Mouse (Mus musculus): ENCODE data around the gene Gen1. TPM values are rescaled to one million over a fixed set of nuclear protein-coding genes. Genes with fewer than 3 reads are reported as not detected.

Gen1 gene
- polyA plus RNA-seq, 1 experiment = 1.1 TPM

- Histone ChIP-seq H3K27me3 (ENCODE audit: control insufficient read depth) (no peaks in the 10 kb centered on the region), H3K4me3 (replicated peaks) (no peak overlapping the region), H3K9me3 (ENCODE audit: control insufficient read depth, low read length) (no peaks in the 10 kb centered on the region), H3K36me3 (ENCODE audit: control insufficient read depth) (no peaks in the 10 kb centered on the region), H3K4me1 (ENCODE audit: control insufficient read depth) (no peaks in the 10 kb centered on the region)
- TF ChIP-seq GATA1 (IDR thresholded peaks at IDR 0.05; ENCODE audit: low read length) (no peak), TAL1 (IDR thresholded peaks at IDR 0.05; ENCODE audit: low read length) (no peak)
Measured at GRCm38 (mm10) chr12:11226529-11227268, 38.9 kb downstream of the Gen1 start.

GRCm38 (mm10) chr12:11226123-11226522 lies 39.5 kb downstream of the Gen1 start:
- Histone ChIP-seq H3K9me3 (ENCODE audit: control insufficient read depth, low read length) (no peaks in the 10 kb centered on the region), H3K27me3 (ENCODE audit: control insufficient read depth) (no peaks in the 10 kb centered on the region), H3K36me3 (ENCODE audit: control insufficient read depth) (no peaks in the 10 kb centered on the region), H3K4me3 (replicated peaks) (no peak overlapping the region), H3K4me1 (ENCODE audit: control insufficient read depth) (no peaks in the 10 kb centered on the region)
- TF ChIP-seq TAL1 (IDR thresholded peaks at IDR 0.05; ENCODE audit: low read length) (no peak), GATA1 (IDR thresholded peaks at IDR 0.05; ENCODE audit: low read length) (no peak)

DNA sequence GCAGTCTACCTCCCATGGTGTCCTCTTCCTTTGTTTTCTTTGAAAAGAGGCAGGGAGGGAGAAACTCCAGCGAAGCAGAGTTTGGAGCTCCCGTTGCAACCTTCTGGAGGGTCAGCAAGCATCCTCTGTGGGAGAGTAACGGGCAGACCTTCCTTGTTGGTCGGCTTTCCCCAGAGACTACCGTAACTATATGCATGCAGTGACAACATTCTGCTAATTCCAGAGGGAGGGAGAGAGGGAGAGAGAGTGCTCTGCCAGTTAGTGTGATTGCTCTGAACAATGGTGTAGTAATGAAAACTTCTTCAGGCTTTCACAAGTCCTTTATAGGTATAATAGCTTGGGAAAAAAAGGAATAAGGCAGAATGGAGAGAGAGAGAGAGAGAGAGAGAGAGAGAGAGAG lies 40.9 kb downstream of the Gen1 start:
- Histone ChIP-seq H3K27me3 (ENCODE audit: control insufficient read depth) (no peaks in the 10 kb centered on the region), H3K9me3 (ENCODE audit: control insufficient read depth, low read length) (no peaks in the 10 kb centered on the region), H3K36me3 (ENCODE audit: control insufficient read depth) (no peaks in the 10 kb centered on the region), H3K4me3 (replicated peaks) (no peak overlapping the region), H3K4me1 (ENCODE audit: control insufficient read depth) (no peaks in the 10 kb centered on the region)
- no peak for TF ChIP-seq GATA1 (IDR thresholded peaks at IDR 0.05; ENCODE audit: low read length)

DNA sequence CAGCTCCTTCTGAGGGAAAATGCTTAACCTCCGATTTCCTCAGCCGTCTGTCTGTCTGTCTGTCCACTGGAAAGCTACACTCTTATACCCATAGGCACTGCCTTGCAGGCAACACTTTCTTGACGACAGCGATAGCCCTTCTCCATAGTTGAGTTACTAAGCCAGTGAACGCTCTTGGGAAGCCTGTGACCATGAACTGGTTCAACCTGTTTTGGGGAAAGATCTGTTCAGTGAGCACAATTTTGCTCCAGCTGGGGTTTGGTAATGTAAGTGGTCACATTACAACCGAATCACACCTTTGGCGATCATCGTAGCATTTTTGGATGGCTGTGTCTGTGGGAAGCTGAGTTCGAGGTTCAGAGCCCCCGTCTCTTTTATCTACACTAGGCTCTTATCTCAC lies 42.5 kb downstream of the Gen1 start:
- no peaks in the 10 kb centered on the region for H3K9me3 ChIP-seq (ENCODE audit: control insufficient read depth, low read length)
- TF ChIP-seq TAL1 (IDR thresholded peaks at IDR 0.05; ENCODE audit: low read length) (no peak), GATA1 (IDR thresholded peaks at IDR 0.05; ENCODE audit: low read length) (no peak)
- no peaks in the 10 kb centered on the region for H3K27me3 ChIP-seq (ENCODE audit: control insufficient read depth)
- H3K36me3 ChIP-seq (ENCODE audit: control insufficient read depth) = no peaks in the 10 kb centered on the region
- H3K4me1 ChIP-seq (ENCODE audit: control insufficient read depth) = no peaks in the 10 kb centered on the region
- no peak overlapping the region for H3K4me3 ChIP-seq (replicated peaks)

DNA sequence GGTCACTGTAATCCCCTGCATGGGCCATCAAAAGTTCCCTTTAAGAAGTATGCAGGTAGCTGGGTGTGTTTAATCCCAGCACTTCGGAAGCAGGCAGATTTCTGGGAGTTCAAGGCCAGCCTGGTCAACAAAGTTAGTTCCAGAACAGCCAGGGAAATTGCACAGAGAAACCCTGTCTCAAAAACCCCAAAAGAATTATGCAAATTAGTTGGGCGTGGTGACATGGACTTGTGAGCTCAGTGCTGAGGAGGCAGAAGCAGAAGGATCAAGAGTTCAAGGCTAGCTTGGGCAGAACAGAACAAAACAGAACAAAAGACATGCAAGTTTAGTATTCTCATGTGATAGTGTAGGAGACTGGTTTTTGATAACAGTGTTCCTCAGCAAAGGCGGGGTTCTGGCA lies 43.0 kb downstream of the Gen1 start:
- Histone ChIP-seq H3K27me3 (ENCODE audit: control insufficient read depth) (no peaks in the 10 kb centered on the region), H3K36me3 (ENCODE audit: control insufficient read depth) (no peaks in the 10 kb centered on the region), H3K9me3 (ENCODE audit: control insufficient read depth, low read length) (no peaks in the 10 kb centered on the region), H3K4me3 (replicated peaks) (no peak overlapping the region), H3K4me1 (ENCODE audit: control insufficient read depth) (no peaks in the 10 kb centered on the region)
- TF ChIP-seq TAL1 (IDR thresholded peaks at IDR 0.05; ENCODE audit: low read length) = no peak
- TF ChIP-seq GATA1 (IDR thresholded peaks at IDR 0.05; ENCODE audit: low read length) = no peak

GRCm38 (mm10) chr12:11221524-11222330 lies 43.9 kb downstream of the Gen1 start:
- no peaks in the 10 kb centered on the region for H3K9me3 ChIP-seq (ENCODE audit: control insufficient read depth, low read length)
- TF ChIP-seq TAL1 (IDR thresholded peaks at IDR 0.05; ENCODE audit: low read length) (no peak), GATA1 (IDR thresholded peaks at IDR 0.05; ENCODE audit: low read length) (no peak)
- no peaks in the 10 kb centered on the region for H3K36me3 ChIP-seq (ENCODE audit: control insufficient read depth)
- no peaks in the 10 kb centered on the region for H3K4me1 ChIP-seq (ENCODE audit: control insufficient read depth)
- no peak overlapping the region for H3K4me3 ChIP-seq (replicated peaks)
- H3K27me3 ChIP-seq (ENCODE audit: control insufficient read depth) = no peaks in the 10 kb centered on the region

- H3K27me3 ChIP-seq (ENCODE audit: control insufficient read depth) = no peaks in the 10 kb centered on the region
- H3K9me3 ChIP-seq (ENCODE audit: control insufficient read depth, low read length) = no peaks in the 10 kb centered on the region
- H3K36me3 ChIP-seq (ENCODE audit: control insufficient read depth) = no peaks in the 10 kb centered on the region
- TF ChIP-seq TAL1 (IDR thresholded peaks at IDR 0.05; ENCODE audit: low read length) = no peak
- TF ChIP-seq GATA1 (IDR thresholded peaks at IDR 0.05; ENCODE audit: low read length) = no peak
- no peaks in the 10 kb centered on the region for H3K4me1 ChIP-seq (ENCODE audit: control insufficient read depth)
- no peak overlapping the region for H3K4me3 ChIP-seq (replicated peaks)
Measured at GRCm38 (mm10) chr12:11217726-11218250, 47.8 kb downstream of the Gen1 start.

- Histone ChIP-seq H3K9me3 (ENCODE audit: control insufficient read depth, low read length) (no peaks in the 10 kb centered on the region), H3K4me3 (replicated peaks) (no peak overlapping the region), H3K36me3 (ENCODE audit: control insufficient read depth) (no peaks in the 10 kb centered on the region), H3K4me1 (ENCODE audit: control insufficient read depth) (no peaks in the 10 kb centered on the region), H3K27me3 (ENCODE audit: control insufficient read depth) (no peaks in the 10 kb centered on the region)
- TF ChIP-seq GATA1 (IDR thresholded peaks at IDR 0.05; ENCODE audit: low read length) (no peak), TAL1 (IDR thresholded peaks at IDR 0.05; ENCODE audit: low read length) (no peak)
Measured at GRCm38 (mm10) chr12:11216454-11216853, 49.1 kb downstream of the Gen1 start.

DNA sequence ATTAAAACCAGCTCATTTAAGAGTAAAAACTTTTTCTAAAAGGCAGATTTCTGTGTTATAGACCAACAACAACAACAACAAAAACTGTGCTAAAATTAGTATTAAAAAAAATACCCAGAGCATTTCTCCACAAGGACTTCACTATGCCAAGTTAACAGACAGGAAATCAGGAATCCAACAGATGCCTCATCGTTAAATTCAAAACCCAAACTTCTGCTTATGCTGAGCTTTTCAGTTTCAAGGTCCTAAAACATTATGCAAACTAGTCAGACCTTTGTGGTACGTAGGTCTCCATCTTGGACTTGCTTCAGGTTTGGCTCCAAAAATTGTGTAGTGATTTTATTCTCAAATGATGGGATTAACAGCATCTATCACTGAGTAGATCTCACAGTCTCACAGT lies 50.0 kb downstream of the Gen1 start:
- Histone ChIP-seq H3K36me3 (ENCODE audit: control insufficient read depth) (no peaks in the 10 kb centered on the region), H3K27me3 (ENCODE audit: control insufficient read depth) (no peaks in the 10 kb centered on the region), H3K4me3 (replicated peaks) (no peak overlapping the region), H3K9me3 (ENCODE audit: control insufficient read depth, low read length) (no peaks in the 10 kb centered on the region), H3K4me1 (ENCODE audit: control insufficient read depth) (no peaks in the 10 kb centered on the region)
- TF ChIP-seq TAL1 (IDR thresholded peaks at IDR 0.05; ENCODE audit: low read length) = no peak
- no peak for TF ChIP-seq GATA1 (IDR thresholded peaks at IDR 0.05; ENCODE audit: low read length)
